Mouse (Mus musculus) intestine, postnatal 0 days (tissue): ENCODE data around the gene Pcp4. TPM values are rescaled to one million over a fixed set of nuclear protein-coding genes. Genes with fewer than 3 reads are reported as not detected.

Experiments
- ATAC-seq: fragments of 200-750 bp; cut with Nextera tagmentation; 2 replicates; pipeline ENCODE4 v1.8.0; 2017; ENCODE audit warnings: mild to moderate bottlenecking, moderate TSS enrichment, moderate library complexity
- H3K27ac ChIP-seq: fragments of 300-500 bp; sonication (generic); 2 replicates; pipeline ENCODE4 v1.5.1; 2014; ENCODE audit warnings: mild to moderate bottlenecking, low read depth, low read length, moderate library complexity
- H3K27me3 ChIP-seq: fragments of 300-500 bp; sonication (generic); replicated peaks from 2 replicates; pipeline ENCODE4 v1.6.1; 2014; ENCODE audit warnings: low read length, mixed read lengths; ENCODE audit not compliant: control insufficient read depth, insufficient read depth
- H3K36me3 ChIP-seq: fragments of 300-500 bp; sonication (generic); 2 replicates; pipeline ENCODE4 v1.6.1; 2014; ENCODE audit warnings: mild to moderate bottlenecking, moderate library complexity; ENCODE audit not compliant: control insufficient read depth, insufficient read depth
- H3K4me1 ChIP-seq: fragments of 300-500 bp; sonication (generic); replicated peaks from 2 replicates; pipeline ENCODE4 v1.6.1; 2014; ENCODE audit warnings: antibody characterized with exemption, low read length, mixed read lengths; ENCODE audit not compliant: control insufficient read depth, insufficient read depth
- H3K4me2 ChIP-seq: fragments of 300-500 bp; sonication (generic); replicated peaks from 2 replicates; pipeline ENCODE4 v1.6.1; 2014; ENCODE audit warnings: low read depth, mild to moderate bottlenecking, moderate library complexity
- H3K4me3 ChIP-seq: fragments of 300-500 bp; sonication (generic); 2 replicates; pipeline ENCODE4 v1.5.1; 2014; ENCODE audit warnings: low read depth, low read length
- H3K9ac ChIP-seq: fragments of 300-500 bp; sonication (generic); 2 replicates; pipeline ENCODE4 v1.6.1; 2014; ENCODE audit warnings: mild to moderate bottlenecking, low read depth, low read length
- H3K9me3 ChIP-seq: fragments of 300-500 bp; sonication (generic); 2 replicates; pipeline ENCODE4 v1.6.1; 2016; ENCODE audit warnings: mixed run types; ENCODE audit not compliant: control insufficient read depth
- CTCF ChIP-seq: sonication (generic); IDR thresholded peaks from 2 replicates; pipeline ENCODE4 v1.5.1; 2016; ENCODE audit warnings: low read depth, mild to moderate bottlenecking, control low read depth, antibody characterized with exemption, moderate library complexity
- WGBS: fragments of 180-500 bp; shearing (Covaris S2); extraction: QIAGEN DNeasy Blood & Tissue Kit; methylation state at CpG from one replicate; pipeline ENCODE4 v1.1.7; 2014; 5-methylcytosine and 5-hydroxymethylcytosine counted together
- polyA plus RNA-seq: library from polyadenylated mRNA; unstranded; fragments of >200 nt; fragmentation: Nextera tagmentation; extraction: Ambion mirVana; gene quantifications from 2 replicates; pipeline ENCODE4 v1.2.1, GENCODE M21; 2015

Pcp4 gene
- polyA plus RNA-seq, 1 experiment from 2014 or later: 80.8 TPM

DNA sequence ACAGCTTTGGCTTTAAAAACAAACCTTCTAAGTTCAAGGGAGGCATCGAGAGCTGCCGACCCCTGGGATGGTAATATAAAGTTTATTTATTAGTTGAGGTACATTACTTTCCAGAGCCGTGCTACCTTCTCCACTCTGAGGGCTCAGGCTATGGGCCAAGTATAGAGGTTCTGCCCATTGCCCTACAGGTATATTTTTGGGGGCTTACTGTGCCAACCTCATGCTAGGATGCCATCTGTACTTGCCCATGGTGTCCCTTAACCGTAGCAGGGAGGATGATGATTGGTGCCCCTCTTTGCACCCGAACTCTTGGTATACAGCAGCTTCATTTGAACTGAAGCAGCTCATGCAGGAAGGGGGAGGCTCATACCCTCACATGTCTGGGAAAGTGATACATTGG, 9.8 kb upstream of the Pcp4 start:
- H3K4me1 ChIP-seq: no peaks in the 10 kb centered on the region
- no peak overlapping the region for H3K27ac ChIP-seq
- no peaks in the 10 kb centered on the region for H3K9me3 ChIP-seq
- no peak for ATAC-seq
- H3K4me3 ChIP-seq: no peak overlapping the region
- no peak overlapping the region for H3K9ac ChIP-seq
- H3K36me3 ChIP-seq: no peaks in the 10 kb centered on the region
- no peak for TF ChIP-seq CTCF
- no peaks in the 10 kb centered on the region for H3K27me3 ChIP-seq
- WGBS: 73% methylated on average over 5 of the region's 5 CpGs
- H3K4me2 ChIP-seq: no peak overlapping the region

DNA sequence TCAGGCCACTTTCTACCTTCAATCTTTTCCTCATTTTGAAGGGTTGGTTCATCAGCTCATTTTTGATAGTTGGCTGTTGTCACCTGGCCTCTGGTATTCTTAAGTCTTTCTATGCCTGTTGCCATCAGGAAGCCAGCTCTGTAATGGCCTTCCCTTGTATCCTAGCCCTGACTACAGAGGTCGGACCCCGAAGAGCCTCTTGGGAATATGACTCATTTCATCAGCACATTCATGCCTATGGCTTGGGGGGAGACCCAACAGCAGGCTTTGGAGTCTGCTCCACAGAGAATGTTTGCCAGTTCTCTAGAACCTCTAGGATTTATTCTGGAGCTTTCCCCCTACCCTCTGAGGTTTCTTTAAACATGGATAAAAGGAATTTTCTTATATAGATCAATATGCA, 8.1 kb upstream of the Pcp4 start:
- H3K4me1 ChIP-seq: no peaks in the 10 kb centered on the region
- WGBS: 85% methylated on average over 2 of the region's 2 CpGs
- no peak for TF ChIP-seq CTCF

DNA sequence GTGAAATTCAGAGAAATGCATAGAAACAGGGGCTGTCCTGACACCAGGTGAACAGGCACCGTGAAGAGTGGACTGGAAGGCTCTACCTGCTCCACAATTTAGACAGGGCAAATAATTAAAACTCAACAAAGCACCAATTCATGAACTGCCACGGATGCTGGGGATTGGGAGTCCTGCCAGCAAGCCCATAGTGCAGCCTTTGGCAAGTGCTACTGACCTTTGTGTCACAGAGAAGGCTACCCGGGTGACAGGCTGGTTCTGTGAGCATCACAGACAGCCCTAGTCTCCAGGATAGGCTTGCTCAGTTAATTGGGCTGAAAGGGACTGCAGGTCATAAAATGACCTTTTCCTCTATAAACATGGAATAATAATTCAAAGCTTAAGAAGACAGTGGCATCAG, 6.6 kb upstream of the Pcp4 start:
- Histone ChIP-seq H3K4me3 (no peak overlapping the region), H3K36me3 (no peaks in the 10 kb centered on the region), H3K27me3 (no peaks in the 10 kb centered on the region), H3K9me3 (no peaks in the 10 kb centered on the region), H3K9ac (no peak overlapping the region), H3K4me2 (no peak overlapping the region), H3K27ac (no peak overlapping the region), H3K4me1 (no peaks in the 10 kb centered on the region)
- no peak for TF ChIP-seq CTCF
- 64% methylated on average over 3 of the region's 3 CpGs for WGBS
- no peak for ATAC-seq

More for the DNA sequence above, 8.1 kb upstream of the Pcp4 start:
- H3K4me3 ChIP-seq: no peak overlapping the region
- no peak overlapping the region for H3K4me2 ChIP-seq
- no peak for ATAC-seq
- no peaks in the 10 kb centered on the region for H3K36me3 ChIP-seq
- no peaks in the 10 kb centered on the region for H3K27me3 ChIP-seq
- H3K27ac ChIP-seq: no peak overlapping the region
- no peaks in the 10 kb centered on the region for H3K9me3 ChIP-seq
- no peak overlapping the region for H3K9ac ChIP-seq

DNA sequence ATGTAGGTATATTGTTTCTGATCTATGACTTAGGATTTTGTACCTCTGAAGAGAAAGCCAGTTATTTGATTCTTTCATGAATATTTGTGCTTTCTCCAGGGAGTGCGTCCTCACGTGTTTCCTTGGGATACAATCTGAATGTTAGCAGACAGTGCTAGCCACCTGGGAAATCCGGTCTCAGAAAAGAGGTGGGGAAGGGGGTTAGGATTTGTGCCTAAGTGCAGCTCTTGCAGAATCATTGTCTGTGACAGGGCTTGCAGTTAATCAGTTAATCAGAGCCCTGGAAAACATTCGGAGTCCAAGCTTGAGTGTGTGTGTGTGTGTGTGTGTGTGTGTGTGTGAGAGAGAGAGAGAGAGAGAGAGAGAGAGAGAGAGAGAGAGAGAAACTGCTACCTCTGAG, 605 bp downstream of the Pcp4 start:
- no peaks in the 10 kb centered on the region for H3K4me1 ChIP-seq

DNA sequence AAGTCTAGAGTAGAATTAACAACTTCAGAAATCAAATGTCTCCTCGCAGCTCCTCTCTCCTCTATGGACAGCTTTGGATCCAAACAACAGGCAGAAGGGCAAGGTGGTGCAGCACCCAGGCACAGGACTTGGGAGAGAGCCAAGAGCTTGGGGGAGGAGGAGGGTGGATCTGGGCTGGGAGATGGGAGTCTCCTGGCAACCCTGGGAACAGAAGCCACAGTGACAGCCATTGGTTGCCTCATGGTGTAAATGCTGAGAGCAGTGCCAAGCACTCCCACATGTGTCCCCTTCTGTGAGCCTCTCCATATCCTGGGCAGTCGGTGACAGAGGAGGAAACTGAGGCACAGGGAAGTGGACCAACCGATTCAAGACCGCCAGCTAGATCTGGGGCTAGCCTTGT, 1.3 kb downstream of the Pcp4 start:
- WGBS: 74% methylated on average over 4 of the region's 4 CpGs
- no peak for TF ChIP-seq CTCF
- H3K27me3 ChIP-seq: no peaks in the 10 kb centered on the region
- no peaks in the 10 kb centered on the region for H3K4me1 ChIP-seq
- H3K36me3 ChIP-seq: no peaks in the 10 kb centered on the region
- no peaks in the 10 kb centered on the region for H3K9me3 ChIP-seq
- H3K4me2 ChIP-seq: no peak overlapping the region
- H3K9ac ChIP-seq: no peak overlapping the region
- no peak overlapping the region for H3K4me3 ChIP-seq
- ATAC-seq: no peak
- no peak overlapping the region for H3K27ac ChIP-seq

More for the DNA sequence above, 605 bp downstream of the Pcp4 start:
- H3K9ac ChIP-seq: no peak overlapping the region
- H3K36me3 ChIP-seq: no peaks in the 10 kb centered on the region
- H3K4me3 ChIP-seq: no peak overlapping the region
- 57% methylated on average over 4 of the region's 4 CpGs for WGBS
- no peak for ATAC-seq
- no peaks in the 10 kb centered on the region for H3K27me3 ChIP-seq
- H3K4me2 ChIP-seq: no peak overlapping the region
- no peaks in the 10 kb centered on the region for H3K9me3 ChIP-seq
- H3K27ac ChIP-seq: no peak overlapping the region
- no peak for TF ChIP-seq CTCF

DNA sequence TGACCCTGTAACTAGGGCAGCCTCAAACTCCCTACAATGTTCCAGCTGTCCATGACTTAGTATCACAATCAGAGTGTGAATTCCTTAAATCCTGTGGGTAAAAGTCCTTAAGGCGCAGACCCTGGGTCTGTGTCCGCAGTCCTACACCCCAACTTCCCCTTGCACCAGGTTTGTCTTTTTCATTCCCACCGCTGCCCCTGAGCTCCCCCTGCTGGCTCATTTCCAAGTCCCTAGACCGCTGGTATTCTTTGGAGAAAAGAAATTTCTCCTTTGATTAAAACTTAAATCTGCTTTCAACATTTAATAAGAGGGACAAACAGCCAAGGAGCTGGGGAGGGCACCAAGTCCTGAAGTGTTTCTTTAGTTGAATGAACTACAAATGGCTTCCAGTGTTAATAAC, 2.2 kb downstream of the Pcp4 start:
- no peak for ATAC-seq
- Histone ChIP-seq H3K27me3 (no peaks in the 10 kb centered on the region), H3K9me3 (no peaks in the 10 kb centered on the region), H3K9ac (no peak overlapping the region), H3K4me1 (no peaks in the 10 kb centered on the region), H3K27ac (no peak overlapping the region), H3K4me3 (no peak overlapping the region), H3K36me3 (no peaks in the 10 kb centered on the region), H3K4me2 (no peak overlapping the region)
- peak; percentile 59 for TF ChIP-seq CTCF
- WGBS: 57% methylated on average over 4 of the region's 4 CpGs

DNA sequence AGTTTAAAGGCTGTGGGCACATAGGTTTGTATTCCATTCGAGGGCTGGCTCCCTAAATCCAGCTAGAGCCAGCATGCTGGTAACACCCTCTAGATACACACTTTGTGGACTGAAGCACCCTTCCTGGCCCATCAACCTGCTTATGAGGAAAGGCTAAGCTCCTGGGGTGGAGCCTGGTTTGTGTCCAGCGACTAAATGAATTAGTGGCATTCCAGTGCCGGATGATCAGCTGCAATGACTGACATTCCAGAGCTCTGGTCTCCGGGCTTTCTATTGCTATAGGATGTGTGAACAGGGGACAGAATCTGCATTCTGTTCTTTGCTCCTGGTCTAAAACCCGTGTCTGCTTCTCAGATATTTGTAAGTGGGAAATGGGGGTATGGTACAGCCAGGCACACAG, 5.0 kb downstream of the Pcp4 start:
- no peak overlapping the region for H3K4me3 ChIP-seq
- no peak overlapping the region for H3K9ac ChIP-seq
- H3K36me3 ChIP-seq: no peaks in the 10 kb centered on the region
- H3K27me3 ChIP-seq: no peaks in the 10 kb centered on the region
- WGBS: 20% methylated on average over 5 of the region's 5 CpGs
- no peaks in the 10 kb centered on the region for H3K4me1 ChIP-seq
- ATAC-seq: no peak
- H3K27ac ChIP-seq: no peak overlapping the region
- H3K4me2 ChIP-seq: 0 out of 2 replicates have a peak overlapping the region, but pooled peaks have one; percentile 21
- TF ChIP-seq CTCF: no peak
- no peaks in the 10 kb centered on the region for H3K9me3 ChIP-seq
